Mouse (Mus musculus): Measurements from ENCODE around the gene Zbtb20.

- TF ChIP-seq POLR2A (IDR thresholded peaks at IDR 0.05; ENCODE audit: low read depth, low read length) (no peak), CTCF (IDR thresholded peaks at IDR 0.05; ENCODE audit: borderline replicate concordance, insufficient read depth, low read length) (no peak)
Observed at GRCm38 (mm10) chr16:43456446-43457172, 580.9 kb downstream of the Zbtb20 start.
